Mouse (Mus musculus) urinary bladder, postnatal 25 days (tissue): ENCODE results near the gene AF067063.
"Not testable (repeated sequence)": the region's sequence is repeated elsewhere in the genome, so short reads cannot be mapped to it uniquely, and the experiment has no call there.

Source experiments
- DNase-seq: peaks from one replicate; pipeline ENCODE4 v3.0.0; 2022; ENCODE audit warnings: low spot score

AF067063 gene

DNA sequence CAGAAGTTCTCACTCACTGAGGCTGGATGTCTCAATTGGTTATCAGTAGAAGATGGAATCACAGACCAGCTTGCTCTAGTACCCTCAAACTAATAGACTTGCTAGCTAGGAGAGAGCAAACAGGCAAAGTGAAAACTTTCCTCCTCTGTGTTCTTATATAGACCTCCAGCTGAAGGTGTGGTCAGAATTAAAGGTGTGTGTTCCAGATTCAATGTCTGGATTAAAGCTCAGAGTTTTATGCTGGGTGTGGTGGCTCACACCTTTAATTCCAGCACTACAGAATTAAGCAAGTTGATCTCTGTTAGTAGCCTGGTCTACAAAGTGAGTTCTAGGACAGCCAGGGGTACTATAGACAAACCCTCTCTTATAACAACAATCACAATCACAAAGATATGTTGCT, at the start of gene AF067063:
AF067063 (minus strand) TSS at position 101 of the 400 bp plus-strand sequence.
- not testable (repeated sequence) for DNase-seq

DNA sequence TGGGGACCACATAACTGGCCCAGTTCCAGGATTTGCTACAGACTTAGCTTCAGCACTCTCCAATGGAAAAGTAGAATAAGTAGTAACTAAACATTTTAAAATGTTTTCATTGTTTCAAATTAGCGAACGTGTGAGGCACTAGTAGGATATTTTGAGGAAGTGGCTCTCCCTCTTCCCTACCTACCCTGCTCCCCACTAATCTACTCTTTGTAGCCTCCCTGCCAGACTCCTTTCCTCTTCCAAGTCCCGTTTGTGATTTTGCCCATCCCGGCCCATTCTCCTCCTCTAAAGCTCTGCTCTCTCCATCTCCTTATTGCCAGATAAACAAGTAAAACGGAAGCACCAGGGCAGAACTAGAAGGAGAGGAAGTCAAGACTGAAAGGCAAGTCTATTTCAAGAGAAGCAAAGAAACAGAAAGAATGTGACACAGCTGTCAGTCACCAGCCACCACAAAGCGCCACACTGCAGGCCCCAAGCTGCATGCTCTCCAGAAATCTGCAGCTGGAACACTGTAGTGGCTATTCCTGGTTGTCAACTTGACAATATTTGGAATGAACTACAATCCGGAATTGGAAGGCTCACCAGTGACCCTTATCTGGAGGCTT, 34.5 kb upstream of the AF067063 start:
- DNase-seq: not testable (repeated sequence)

DNA sequence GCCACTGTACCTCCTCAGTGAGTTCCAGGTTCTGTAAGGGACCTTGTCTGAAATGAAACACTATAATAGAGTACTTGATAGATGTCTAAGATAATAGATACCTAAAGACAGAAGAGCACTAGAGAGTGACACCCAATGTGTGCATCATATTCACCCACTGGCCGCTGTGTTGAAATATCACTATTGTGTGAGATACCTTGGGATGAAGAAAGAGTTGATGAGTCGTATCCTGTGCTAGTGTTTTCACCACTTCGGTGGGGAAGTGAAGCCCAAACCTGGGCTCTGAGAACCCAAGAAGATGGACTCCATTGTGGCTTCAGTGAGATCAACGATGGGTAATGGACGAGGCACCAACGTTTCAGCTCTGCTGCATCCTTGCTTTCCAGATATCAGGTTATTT, 32.4 kb upstream of the AF067063 start:
- DNase-seq: not testable (repeated sequence)

DNA sequence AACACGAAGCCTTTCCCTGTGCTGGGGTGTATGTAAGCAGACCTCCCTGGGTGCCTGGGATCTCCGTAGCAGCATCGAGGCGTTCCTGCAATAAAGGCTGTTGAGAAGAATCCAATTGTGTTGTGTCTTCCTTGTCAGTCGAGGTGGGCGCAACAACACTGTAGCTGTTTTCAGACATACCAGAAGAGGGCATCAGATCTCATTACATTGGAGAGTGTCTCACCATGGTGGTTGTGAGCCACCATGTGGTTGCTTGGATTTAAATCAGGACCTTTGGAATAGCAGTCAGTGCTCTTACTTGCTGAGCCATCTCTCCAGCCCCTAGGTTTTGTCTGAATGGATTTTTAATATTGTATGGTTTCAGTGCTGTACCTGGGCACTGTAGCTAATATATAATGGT, 10.0 kb upstream of the AF067063 start:
- not testable (repeated sequence) for DNase-seq

DNA sequence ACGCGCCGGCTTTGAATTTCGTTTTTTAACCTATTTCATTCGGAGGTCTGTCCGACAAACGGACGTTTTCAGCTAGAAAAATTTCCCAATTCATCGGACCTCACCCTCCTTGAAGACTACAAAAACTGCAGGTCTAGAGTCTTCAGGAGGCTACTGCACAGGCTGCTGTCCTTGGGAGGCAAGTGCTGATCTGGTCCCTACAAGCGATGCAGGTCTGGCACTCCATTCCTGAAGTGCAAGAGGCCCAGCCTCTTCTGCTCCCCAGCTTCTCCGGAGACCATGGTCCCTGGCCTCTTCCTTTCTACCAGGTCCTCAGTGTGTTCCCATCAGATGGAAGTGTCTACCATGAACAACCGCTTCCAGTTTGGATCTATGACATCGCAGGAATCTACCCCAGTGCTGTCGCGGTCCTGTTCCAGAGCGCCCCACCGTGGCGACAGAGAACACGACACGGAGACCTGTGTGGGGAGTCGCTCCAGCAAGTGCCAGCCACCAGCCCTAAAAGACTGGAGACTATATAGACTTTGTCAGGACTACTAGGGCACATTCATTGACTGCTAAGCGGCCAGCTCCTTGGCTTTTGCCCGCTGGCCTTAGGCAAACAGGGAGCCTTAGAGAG, 7.8 kb upstream of the AF067063 start:
- not testable (repeated sequence) for DNase-seq

DNA sequence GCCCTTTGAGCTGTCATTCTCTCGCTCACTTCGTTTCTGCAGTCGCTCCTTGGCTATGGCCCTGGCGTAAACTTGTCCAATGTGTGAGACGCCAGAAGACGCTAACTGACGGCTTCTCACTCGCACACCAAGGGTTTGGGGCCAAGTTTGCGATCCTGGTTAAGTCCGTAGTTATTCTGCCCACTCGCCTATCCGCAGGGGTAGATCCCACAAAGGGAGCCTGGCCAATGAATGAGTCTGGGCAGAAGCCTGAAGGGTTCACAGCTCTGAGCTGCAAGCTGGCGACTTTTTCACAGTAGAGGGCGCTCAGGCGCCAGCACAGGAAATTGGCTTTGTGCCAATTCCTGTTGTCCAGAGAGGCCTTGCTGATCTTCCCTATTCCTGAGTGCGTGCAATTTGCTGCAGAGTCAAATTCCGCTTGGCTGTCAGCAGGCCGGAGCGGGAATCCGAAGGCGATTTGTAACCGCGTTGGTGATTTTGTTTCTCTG, 6.4 kb upstream of the AF067063 start:
- DNase-seq: not testable (repeated sequence)

DNA sequence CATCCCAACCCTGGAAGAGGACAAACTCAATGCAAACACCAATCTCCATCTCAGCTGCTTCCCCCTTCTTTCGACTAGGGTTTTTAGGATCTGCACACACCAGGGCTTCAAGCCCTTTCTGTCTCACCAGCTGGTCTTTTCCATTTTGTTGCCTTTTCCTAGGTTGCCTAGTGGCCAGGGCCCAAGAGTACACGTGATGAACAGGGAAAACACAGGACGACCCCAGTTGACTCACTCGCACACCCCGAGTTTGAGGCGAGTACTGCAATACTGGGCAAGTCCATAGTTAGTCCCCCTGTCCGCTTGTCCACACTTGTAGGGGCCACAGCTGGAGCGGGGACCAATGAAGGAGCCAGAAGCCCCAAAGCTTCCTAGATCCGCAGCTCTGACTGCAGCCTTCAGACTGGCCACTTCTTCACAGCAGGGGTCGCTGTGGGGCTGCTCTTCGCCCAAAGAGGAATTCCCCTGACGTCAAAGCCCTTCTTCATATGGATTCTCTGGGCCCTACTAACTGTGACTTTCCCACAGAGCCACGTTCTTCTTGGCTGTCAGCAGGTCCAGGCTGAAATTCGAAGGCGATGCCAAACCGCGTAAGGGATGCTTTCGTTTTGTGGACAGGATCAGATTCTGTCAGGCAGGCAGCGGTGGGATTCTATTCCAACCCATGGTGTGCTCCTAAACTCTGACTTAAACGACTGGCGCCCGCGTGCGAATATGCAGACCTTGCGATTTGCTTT, 5.5 kb upstream of the AF067063 start, which contains the start of gene D13Ertd608e:
D13Ertd608e (plus strand) TSS at position 687 of the 737 bp plus-strand sequence.
- DNase-seq: not testable (repeated sequence)

DNA sequence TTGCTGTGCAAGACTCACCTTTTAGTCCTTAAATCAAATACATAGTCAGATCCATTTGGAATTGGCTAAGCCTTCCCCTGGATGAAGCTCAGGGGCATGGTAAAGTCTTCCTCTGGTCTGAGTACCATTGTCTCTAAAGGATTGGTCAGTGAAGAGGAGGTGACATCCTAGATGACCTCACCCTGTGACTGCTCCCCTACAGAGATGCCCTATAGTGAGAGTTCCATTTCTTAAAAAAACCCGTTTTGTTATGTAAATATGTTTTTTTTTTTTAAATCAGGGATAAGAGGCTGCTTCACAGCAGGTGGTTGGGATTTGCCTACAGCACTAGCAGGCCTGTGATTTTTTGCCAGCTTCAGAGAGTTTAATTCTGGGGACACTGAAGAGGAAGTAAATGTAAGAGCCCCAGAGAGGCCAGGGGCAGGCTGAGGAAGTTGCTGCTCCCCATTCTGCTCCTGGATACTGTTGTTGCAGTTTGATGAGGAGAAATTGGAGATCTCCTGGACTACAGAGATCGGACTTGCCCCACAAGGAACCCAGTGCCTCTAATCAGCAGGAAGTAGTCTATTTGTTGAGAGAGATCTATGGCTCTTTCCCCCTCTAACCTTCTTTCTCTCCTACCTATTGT, 12.3 kb downstream of the AF067063 start:
- DNase-seq: no peak

GRCm38 (mm10) chr13:119816798-119817197, 13.2 kb downstream of the AF067063 start:
- no peak for DNase-seq

DNA sequence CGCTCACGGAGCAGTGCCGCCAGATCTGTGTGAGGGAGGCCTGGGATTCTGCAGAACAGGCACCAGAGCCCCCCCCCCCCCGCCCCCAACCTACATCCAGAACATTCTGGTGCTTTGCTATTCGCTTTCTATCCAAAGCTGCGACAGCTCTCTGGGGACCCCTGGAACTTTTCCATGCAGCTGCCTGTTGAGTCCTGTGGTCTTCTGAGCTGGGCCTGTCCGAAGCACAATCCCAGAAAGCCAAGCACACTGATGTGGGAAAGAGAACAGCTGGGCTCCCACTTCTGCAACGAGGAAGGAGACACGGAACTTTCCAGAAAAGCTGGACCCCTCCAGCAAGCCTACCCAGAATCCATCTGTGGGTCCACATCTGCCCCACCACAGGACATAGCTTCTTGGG, 20.0 kb downstream of the AF067063 start:
- DNase-seq: no peak

DNA sequence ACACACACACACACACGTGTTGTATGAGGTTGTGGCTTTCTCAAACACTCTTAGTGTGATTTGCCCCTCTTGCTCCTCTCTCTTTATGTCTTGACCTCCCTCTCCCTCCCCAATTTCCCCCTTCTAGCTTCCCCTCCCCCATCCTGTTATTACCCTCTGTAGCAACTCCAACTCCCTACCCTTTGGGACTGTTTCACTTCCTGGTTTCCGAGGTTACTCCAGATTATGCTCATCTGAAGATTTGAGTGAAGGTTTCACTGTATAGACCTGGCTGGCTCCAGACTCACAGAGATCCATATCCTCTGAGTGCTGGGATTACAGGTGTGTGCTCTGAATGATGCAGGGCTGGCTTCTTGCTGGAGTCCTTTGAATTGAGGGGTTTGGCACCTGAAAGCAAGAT, 21.1 kb downstream of the AF067063 start:
- no peak for DNase-seq

DNA sequence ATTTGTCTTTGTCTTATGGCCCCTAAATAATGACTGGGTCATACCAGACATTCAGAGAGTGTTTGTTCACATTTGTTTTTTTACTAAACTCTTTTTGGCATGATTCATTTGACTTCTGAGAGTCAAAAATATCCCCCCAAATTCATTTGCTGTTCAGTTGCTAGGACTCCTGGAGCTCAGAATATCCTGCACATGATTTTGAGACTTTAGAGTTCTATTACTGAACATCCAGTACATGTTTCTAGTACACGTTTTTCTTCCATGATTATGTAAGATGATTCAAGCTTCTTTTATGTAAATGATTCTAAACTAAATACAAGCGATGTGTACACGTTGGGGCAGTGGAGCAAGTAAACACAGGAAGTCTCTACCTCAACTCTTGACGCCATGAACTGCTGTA, 32.4 kb downstream of the AF067063 start:
- no peak for DNase-seq

DNA sequence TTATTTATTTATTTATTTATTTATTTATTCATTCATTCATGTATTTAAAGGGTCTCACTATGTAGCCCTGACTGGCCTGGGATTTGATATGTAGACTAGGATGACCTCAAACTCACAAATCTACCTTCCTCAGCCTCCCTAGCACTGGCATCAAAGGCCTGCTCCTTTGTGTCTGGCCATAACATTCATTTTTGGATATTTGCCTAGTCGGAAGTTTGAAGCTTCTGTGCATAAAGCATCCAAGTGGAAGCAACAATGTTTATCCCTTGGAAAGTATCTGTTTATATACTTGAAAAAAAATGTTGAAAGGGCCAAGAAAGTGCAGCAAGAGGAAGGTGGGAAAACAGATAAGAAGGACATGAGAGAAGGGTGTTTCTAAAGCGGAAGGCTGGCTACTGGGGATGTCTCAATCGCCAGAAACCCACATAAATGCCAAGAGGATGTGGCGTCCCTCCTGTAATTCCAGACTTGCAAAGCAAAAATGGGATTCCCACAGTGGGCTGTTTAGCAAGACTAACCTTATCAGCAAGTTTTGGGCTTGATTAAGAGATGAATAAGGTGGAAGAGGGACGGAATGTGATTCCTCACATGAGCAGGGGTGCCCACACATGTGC, 37.1 kb downstream of the AF067063 start:
- no peak for DNase-seq

- no peak for DNase-seq
Measured at GRCm38 (mm10) chr13:119791580-119792135, 38.4 kb downstream of the AF067063 start.

GRCm38 (mm10) chr13:119790761-119791579, 39.0 kb downstream of the AF067063 start, which contains the start of gene Zfp131:
Zfp131 (minus strand) TSS chr13:119790889.
- DNase-seq: peak; percentile 92

DNA sequence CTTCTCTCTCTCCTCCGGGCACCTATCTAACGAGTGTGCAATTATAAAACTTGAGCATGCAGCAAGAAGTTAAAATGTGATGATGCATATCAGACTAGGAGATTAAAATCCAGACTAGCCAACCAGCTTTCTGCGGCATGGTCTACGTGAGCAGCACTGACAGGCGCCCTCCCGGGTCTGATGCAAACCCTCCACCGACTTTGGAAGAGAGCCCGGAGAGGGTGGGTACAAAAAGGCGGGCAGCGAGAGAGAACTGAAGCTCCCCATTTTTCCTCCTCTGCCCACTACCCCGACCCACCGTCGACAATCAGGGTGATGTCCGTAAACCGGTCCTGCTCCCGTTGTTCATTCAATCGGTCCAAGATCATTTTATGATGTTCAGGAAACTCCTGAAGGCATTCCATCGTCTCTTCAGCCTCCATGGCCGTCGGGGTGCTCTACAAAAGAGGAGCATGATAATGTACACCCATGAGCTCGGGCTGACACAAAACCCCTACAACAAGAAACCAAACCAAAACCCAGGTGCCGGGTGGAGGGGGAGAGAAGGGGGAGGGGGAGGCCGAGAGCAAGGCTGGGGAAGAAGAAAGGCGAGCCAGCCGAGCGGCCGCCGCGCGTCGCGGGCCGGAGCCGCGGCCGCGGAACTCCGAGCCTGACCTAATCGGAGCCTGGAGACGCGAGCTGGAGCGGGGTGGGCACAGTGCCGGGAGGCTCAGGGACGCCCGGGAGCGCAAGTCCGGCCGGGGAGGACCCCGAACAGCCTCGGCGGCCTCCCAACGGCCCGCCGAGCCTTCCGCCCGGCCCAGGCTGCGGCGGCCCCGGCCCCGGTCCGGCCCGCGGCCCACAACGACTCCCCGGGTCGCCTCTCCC, 39.9 kb downstream of the AF067063 start:
- peak; percentile 57 for DNase-seq

- DNase-seq: no peak
Measured at GRCm38 (mm10) chr13:119783581-119783980, 46.4 kb downstream of the AF067063 start.
